Mouse (Mus musculus) G1E (cell line): ENCODE results near the gene Prkca.

Experiments
- CTCF ChIP-seq: IDR thresholded peaks from 2 replicates; pipeline ENCODE4 v1.5.1; 2012; ENCODE audit warnings: low read depth, low read length, inconsistent platforms, mixed read lengths
- POLR2AphosphoS5 ChIP-seq: IDR thresholded peaks from 2 replicates; pipeline ENCODE4 v1.6.1; 2012; ENCODE audit warnings: low read depth, low read length, inconsistent platforms; ENCODE audit not compliant: insufficient replicate concordance

GRCm38 (mm10) chr11:107931288-107931687 is 412.4 kb downstream of the Prkca start:
- TF ChIP-seq CTCF (no peak), POLR2AphosphoS5 (no peak)
